Mouse (Mus musculus) liver, embryonic 14.5 days (tissue): ENCODE results near the gene Fcamr. TPM values are rescaled to one million over a fixed set of nuclear protein-coding genes. Genes with fewer than 3 reads are reported as not detected.

ENCODE experiments used
- ATAC-seq: fragments of 200-750 bp; cut with Nextera tagmentation; 2 replicates; pipeline ENCODE4 v1.8.0; 2017; ENCODE audit warnings: moderate number of reproducible peaks, mild to moderate bottlenecking, moderate library complexity; ENCODE audit not compliant: insufficient read depth
- DNase-seq, 3 experiments: peaks; one replicate each; pipeline ENCODE4 v3.0.0-alpha.2; 2012 to 2013; ENCODE audit warnings: low read depth in 3 of 3, low spot score in 3 of 3
- H3K27ac ChIP-seq: fragments of 300-500 bp; sonication (generic); 2 replicates; pipeline ENCODE4 v1.5.1; 2014; ENCODE audit warnings: moderate library complexity, mild to moderate bottlenecking, control low read depth, inconsistent platforms
- H3K27me3 ChIP-seq: fragments of 300-500 bp; sonication (generic); 2 replicates; pipeline ENCODE4 v1.6.1; 2014; ENCODE audit warnings: mild to moderate bottlenecking, low read length, moderate library complexity; ENCODE audit not compliant: control insufficient read depth, insufficient read depth
- H3K36me3 ChIP-seq: fragments of 300-500 bp; sonication (generic); replicated peaks from 2 replicates; pipeline ENCODE4 v1.6.1; 2014; ENCODE audit warnings: low read depth; ENCODE audit not compliant: control insufficient read depth, insufficient read depth
- H3K4me1 ChIP-seq, 2 experiments: fragments of 200-500 bp in 1 of 2; fragments of 300-500 bp in 1 of 2; sonication (generic) in 1 of 2; replicated peaks; 2 replicates each; pipeline ENCODE4 v1.6.1; 2012 to 2014; ENCODE audit warnings: antibody characterized with exemption in 1 of 2, inconsistent platforms in 1 of 2, low read length in 1 of 2; ENCODE audit not compliant: control insufficient read depth in 2 of 2, insufficient read depth in 2 of 2
- H3K4me2 ChIP-seq: fragments of 300-500 bp; sonication (generic); 2 replicates; pipeline ENCODE4 v1.6.1; 2014; ENCODE audit warnings: low read depth, mild to moderate bottlenecking, control low read depth, moderate library complexity
- H3K4me3 ChIP-seq, 2 experiments: fragments of 200-500 bp in 1 of 2; fragments of 300-500 bp in 1 of 2; sonication (generic) in 1 of 2; 2 replicates each; pipeline ENCODE4 v1.5.1; 2012 to 2014; ENCODE audit warnings: low read depth in 2 of 2, low read length in 2 of 2, mild to moderate bottlenecking in 2 of 2, control low read depth in 1 of 2, inconsistent platforms in 1 of 2, moderate library complexity in 1 of 2; ENCODE audit not compliant: insufficient read depth in 1 of 2
- H3K9ac ChIP-seq: fragments of 300-500 bp; sonication (generic); replicated peaks from 2 replicates; pipeline ENCODE4 v1.6.1; 2014; ENCODE audit warnings: mild to moderate bottlenecking, control low read depth, moderate library complexity
- H3K9me3 ChIP-seq: fragments of 300-500 bp; sonication (generic); 2 replicates; pipeline ENCODE4 v1.6.1; 2016; ENCODE audit warnings: low read length, mixed read lengths; ENCODE audit not compliant: control insufficient read depth
- CTCF ChIP-seq: IDR thresholded peaks from 2 replicates; pipeline ENCODE4 v1.5.1; 2016; ENCODE audit warnings: antibody characterized with exemption, low read depth, control low read depth
- EP300 ChIP-seq: IDR thresholded peaks from 2 replicates; pipeline ENCODE4 v1.6.1; 2016; ENCODE audit warnings: antibody characterized with exemption, low read depth
- WGBS: fragments of 180-500 bp; shearing (Covaris S2); extraction: QIAGEN DNeasy Blood & Tissue Kit; methylation state at CpG from one replicate; pipeline ENCODE4 v1.1.7; 2014; ENCODE audit not compliant: insufficient replicate concordance; 5-methylcytosine and 5-hydroxymethylcytosine counted together
- polyA plus RNA-seq, 2 experiments: library from polyadenylated mRNA; depleted of rRNA in 1 of 2; stranded (reverse) in 1 of 2; unstranded in 1 of 2; fragments of >200 nt; fragmentation: Nextera tagmentation in 1 of 2; extraction: Ambion mirVana in 1 of 2; gene quantifications; 2 replicates each; pipeline versions ENCODE4 v1.2.1 to v1.2.3; 2012 to 2014

Fcamr gene
- polyA plus RNA-seq, 2 experiments = not detected

DNA sequence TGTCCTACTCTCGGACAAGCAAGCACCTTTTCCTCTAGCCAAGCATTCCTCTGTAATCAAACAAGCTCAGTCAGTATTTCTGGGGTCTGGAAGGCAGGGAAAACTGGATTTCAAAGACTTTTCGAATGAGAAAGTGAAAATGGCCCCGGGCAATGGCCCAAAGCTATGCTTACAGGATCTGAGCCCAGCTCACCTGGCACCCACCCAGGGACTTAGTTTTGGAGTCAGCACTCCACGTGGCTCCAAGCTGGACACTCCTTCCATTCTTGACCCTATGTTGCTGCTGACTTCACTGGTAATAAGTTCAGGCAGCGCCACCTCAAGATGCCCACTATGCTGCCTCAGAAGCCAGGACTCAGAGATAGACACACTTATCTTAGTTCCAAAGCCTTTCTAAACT is 33.6 kb upstream of the Fcamr start:
- Histone ChIP-seq H3K4me1 (peaks cover 7 to 13% of the 10 kb centered on the region in 2 experiments), H3K4me2 (no peak overlapping the region), H3K4me3 (no peak overlapping the region), H3K27ac (no peak overlapping the region), H3K27me3 (no peaks in the 10 kb centered on the region), H3K9me3 (no peaks in the 10 kb centered on the region), H3K36me3 (no peaks in the 10 kb centered on the region), H3K9ac (no peak overlapping the region)
- TF ChIP-seq CTCF (no peak), EP300 (no peak)
- WGBS = 74% methylated on average over 5 of the region's 5 CpGs
- ATAC-seq (no peak), DNase-seq (no peak)

DNA sequence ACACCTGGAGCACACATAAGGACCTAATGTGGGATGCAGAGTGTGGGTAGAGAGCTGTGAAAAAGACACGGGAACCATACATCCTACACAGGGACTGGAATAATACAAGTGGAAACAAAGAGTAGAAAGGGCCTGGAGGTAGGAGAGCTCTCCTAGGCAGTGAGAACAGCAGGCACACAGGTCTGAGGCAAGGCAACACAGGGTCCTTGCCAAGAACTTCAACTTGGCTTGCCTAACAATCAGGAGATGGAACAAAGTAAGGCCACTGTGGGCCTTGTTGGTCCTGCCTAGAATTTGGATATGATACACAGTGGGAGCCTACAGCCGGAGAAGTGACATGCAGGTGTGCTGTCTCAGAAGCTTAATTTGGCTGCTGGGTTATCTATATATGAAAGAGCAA is 30.8 kb upstream of the Fcamr start:
- Histone ChIP-seq H3K9ac (no peak overlapping the region), H3K27me3 (no peaks in the 10 kb centered on the region), H3K4me3 (no peak overlapping the region), H3K27ac (no peak overlapping the region), H3K4me1 (peaks cover 0 to 7% of the 10 kb centered on the region in 2 experiments; a peak in 2 of 4 replicates), H3K4me2 (no peak overlapping the region), H3K9me3 (no peaks in the 10 kb centered on the region), H3K36me3 (no peaks in the 10 kb centered on the region)
- TF ChIP-seq CTCF = no peak
- no peak for TF ChIP-seq EP300
- ATAC-seq (no peak), DNase-seq (no peak)
- 80% methylated on average over 2 of the region's 2 CpGs for WGBS

DNA sequence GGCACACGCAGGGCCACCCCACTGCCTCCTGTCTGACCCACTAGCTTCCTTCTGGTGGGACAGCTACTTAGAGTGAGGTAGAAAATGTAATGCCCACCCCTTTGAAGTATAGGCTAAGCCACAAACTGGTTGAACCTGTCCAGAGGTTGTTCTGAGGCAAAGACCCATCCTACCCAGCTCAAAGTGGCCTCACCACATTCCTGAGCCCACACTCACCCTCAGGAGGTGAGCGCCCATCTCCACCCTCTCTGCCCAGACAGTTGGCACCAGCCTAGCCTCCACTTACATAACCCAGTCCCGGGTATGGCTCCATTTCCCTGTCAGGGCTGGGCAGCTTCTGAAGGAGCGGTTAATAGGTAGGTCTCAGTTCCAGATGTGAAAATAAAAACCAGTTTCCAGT is 30.2 kb upstream of the Fcamr start:
- Histone ChIP-seq H3K36me3 (no peaks in the 10 kb centered on the region), H3K9ac (no peak overlapping the region), H3K27me3 (no peaks in the 10 kb centered on the region), H3K4me1 (peaks cover 0 to 7% of the 10 kb centered on the region in 2 experiments; a peak in 2 of 4 replicates), H3K27ac (no peak overlapping the region), H3K9me3 (no peaks in the 10 kb centered on the region), H3K4me3 (no peak overlapping the region), H3K4me2 (no peak overlapping the region)
- TF ChIP-seq CTCF (no peak), EP300 (no peak)
- 72% methylated on average over 4 of the region's 4 CpGs for WGBS
- ATAC-seq = no peak
- no peak for DNase-seq

DNA sequence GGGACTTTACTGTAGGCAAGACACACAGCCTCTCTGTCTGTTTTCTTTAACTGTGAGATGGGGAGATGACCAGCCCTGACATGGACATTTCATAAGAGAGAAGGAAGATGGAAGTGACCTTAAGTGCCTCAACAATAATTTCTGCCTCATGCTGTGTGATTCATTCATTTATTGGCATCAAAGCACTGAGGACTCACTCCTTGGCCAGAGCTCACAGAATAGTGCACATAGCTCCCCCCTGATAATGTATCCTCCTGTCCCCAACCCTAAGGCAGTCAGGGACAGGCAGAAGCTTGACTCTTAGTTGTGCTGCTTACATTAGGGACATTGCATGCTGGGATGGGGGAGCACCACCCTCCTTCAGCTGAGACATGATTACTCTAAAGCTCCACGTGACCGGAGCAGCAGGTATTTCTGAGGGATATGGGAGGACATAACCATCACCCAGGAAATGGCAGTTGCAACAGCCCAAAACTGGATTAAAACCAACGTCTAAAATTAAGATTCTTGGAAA is 29.7 kb upstream of the Fcamr start:
- no peak for DNase-seq
- H3K4me1 ChIP-seq = peaks cover 0 to 7% of the 10 kb centered on the region in 2 experiments; a peak in 2 of 4 replicates
- no peaks in the 10 kb centered on the region for H3K27me3 ChIP-seq
- no peak overlapping the region for H3K9ac ChIP-seq
- WGBS = 52% methylated on average over 3 of the region's 3 CpGs
- no peak overlapping the region for H3K27ac ChIP-seq
- no peaks in the 10 kb centered on the region for H3K9me3 ChIP-seq
- no peak for ATAC-seq
- no peak overlapping the region for H3K4me2 ChIP-seq
- TF ChIP-seq CTCF = no peak
- no peak for TF ChIP-seq EP300
- H3K36me3 ChIP-seq = no peaks in the 10 kb centered on the region
- no peak overlapping the region for H3K4me3 ChIP-seq

DNA sequence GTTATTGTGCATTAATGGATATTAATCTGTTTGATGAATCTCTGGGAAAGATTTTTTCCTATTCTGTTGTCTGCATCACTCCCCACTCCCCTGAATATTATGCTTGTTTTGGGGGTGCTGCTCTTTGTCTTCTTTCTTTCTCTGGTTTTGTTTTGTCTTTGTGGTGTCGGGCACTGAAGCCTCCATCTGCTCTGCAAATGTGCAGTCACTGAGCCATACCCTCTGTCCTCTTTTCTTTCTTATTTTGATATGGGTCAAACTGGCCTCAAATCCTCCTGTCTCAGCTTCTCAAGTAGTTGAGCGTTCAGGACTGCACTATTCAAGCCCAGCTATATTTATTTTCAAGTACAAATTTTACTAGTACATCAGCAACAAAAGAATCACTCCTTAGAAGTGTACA is 25.5 kb upstream of the Fcamr start:
- Histone ChIP-seq H3K9me3 (no peaks in the 10 kb centered on the region), H3K9ac (no peak overlapping the region), H3K36me3 (no peaks in the 10 kb centered on the region), H3K4me2 (no peak overlapping the region), H3K4me1 (0 out of 4 replicates have a peak, but pooled peaks cover 0 to 1% of the 10 kb centered on the region in 2 experiments), H3K27me3 (no peaks in the 10 kb centered on the region), H3K27ac (no peak overlapping the region), H3K4me3 (no peak overlapping the region)
- TF ChIP-seq CTCF (no peak), EP300 (no peak)
- 70% methylated on average over 2 of the region's 2 CpGs for WGBS
- ATAC-seq = no peak
- no peak for DNase-seq
